Mouse (Mus musculus) stomach, postnatal 0 days (tissue): ENCODE results near the gene Exosc7.

Experiments
- CTCF ChIP-seq: IDR thresholded peaks from 2 replicates; pipeline ENCODE4 v1.5.1; 2016; ENCODE audit warnings: antibody characterized with exemption, low read depth, mild to moderate bottlenecking, moderate library complexity
- EP300 ChIP-seq: optimal IDR thresholded peaks from 2 replicates; pipeline ENCODE3; 2016; ENCODE audit warnings: antibody characterized with exemption

DNA sequence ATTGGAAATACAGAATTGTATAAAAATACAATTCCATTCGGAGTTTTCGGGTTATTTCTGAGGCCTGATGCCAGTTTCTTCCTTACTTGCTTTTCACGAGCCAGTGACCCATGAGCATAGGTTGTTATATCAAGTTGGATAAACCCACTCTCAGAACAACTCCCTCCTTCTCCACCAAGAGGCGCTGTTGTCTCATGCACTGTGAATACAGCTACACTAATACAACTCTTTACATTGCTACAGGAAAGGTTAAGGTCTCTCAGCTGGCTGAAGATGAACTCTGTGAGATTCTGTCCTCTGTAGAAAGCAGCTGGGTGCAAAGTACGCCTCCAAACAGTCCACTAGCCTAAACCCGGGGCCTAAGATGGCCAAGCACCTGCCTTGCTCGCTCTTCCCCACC is 46.3 kb downstream of the Exosc7 start:
- TF ChIP-seq CTCF (peak; percentile 96), EP300 (no peak)
